Mouse (Mus musculus) activated CD4-positive, CD25-positive, alpha-beta regulatory T cell, adult 4 months (primary cell): Measurements from ENCODE around the gene Higd2a. TPM values are rescaled to one million over a fixed set of nuclear protein-coding genes. Genes with fewer than 3 reads are reported as not detected.

Experiments
- ATAC-seq: one replicate; pipeline ENCODE4 v1.8.0; 2017
- polyA plus RNA-seq, 2 experiments: library from polyadenylated mRNA; unstranded; fragments of 100-300 nt; shearing (Covaris generic); gene quantifications; one replicate each; pipeline ENCODE4 v1.2.1; 2017

Higd2a gene
- polyA plus RNA-seq, 2 experiments from 2014 or later, result 130 to 146 TPM

GRCm38 (mm10) chr13:54621960-54622521, 32.0 kb downstream of the Higd2a start:
- ATAC-seq, result peak; percentile 36

GRCm38 (mm10) chr13:54629128-54629527, 39.1 kb downstream of the Higd2a start:
- ATAC-seq, result no peak

GRCm38 (mm10) chr13:54632731-54633277, 42.8 kb downstream of the Higd2a start:
- ATAC-seq, result no peak

DNA sequence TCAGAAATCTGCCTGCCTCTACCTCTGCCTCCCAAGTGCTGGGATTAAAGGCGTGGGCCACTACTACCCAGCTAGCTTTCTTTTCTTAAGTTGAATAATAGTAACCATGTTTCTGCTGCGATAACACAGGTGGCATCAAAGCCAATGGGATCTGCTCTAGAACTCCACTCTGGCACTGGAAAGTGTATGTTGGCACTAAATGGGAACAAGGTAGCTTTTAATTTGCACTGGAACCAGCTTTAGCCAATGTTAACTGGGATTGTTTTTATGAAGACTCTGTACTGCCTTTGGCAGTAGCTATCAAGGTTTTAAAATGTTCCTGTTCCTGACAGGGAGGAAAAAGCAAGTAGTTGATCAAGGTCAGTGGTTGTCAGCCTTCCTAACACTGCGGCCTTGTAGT, 45.0 kb downstream of the Higd2a start:
- ATAC-seq, result no peak

Other genes starting within 250 kb of the Higd2a start
- not detected for gene Cplx2, start 218.9 kb upstream of the Higd2a start, polyA plus RNA-seq
- gene Thoc3, start 121.4 kb upstream of the Higd2a start, polyA plus RNA-seq, result 10 to 100 TPM; 31.5 to 33.0 TPM
- 1 to 10 TPM; 6.7 to 7.9 TPM for gene Simc1, start 86.4 kb upstream of the Higd2a start, polyA plus RNA-seq
- gene 4833439L19Rik, start 24.8 kb upstream of the Higd2a start, polyA plus RNA-seq, result 10 to 100 TPM; 63.3 to 66.3 TPM
- 1 to 10 TPM; 2.7 to 6.6 TPM for gene Arl10, start 15.2 kb upstream of the Higd2a start, polyA plus RNA-seq
- gene Nop16, start 117 bp upstream of the Higd2a start, polyA plus RNA-seq, result 10 to 100 TPM; 64.0 to 66.2 TPM
- gene Cltb, start 21.1 kb downstream of the Higd2a start, polyA plus RNA-seq, result 10 to 100 TPM; 11.7 TPM
- gene Faf2, start 31.6 kb downstream of the Higd2a start, polyA plus RNA-seq, result 10 to 100 TPM; 80.6 to 89.1 TPM
- 10 to 100 TPM; 23.3 to 31.2 TPM for gene Rnf44, start 103.7 kb downstream of the Higd2a start, polyA plus RNA-seq
- under 1 TPM in 1 of 2 experiments, not detected in 1; 0.08 TPM for gene Cdhr2, start 111.3 kb downstream of the Higd2a start, polyA plus RNA-seq
- not detected for gene Gprin1, start 159.7 kb downstream of the Higd2a start, polyA plus RNA-seq
- under 1 TPM; 0.33 to 0.62 TPM for gene Sncb, start 176.4 kb downstream of the Higd2a start, polyA plus RNA-seq
- gene Eif4e1b, start 193.8 kb downstream of the Higd2a start, polyA plus RNA-seq, result not detected
- 1 to 10 TPM; 1.5 to 2.2 TPM for gene Tspan17, start 199.2 kb downstream of the Higd2a start, polyA plus RNA-seq